Mouse (Mus musculus) frontal cortex, postnatal 10 days (tissue): ENCODE results near the gene Zdhhc21.

Experiments
- DNase-seq, 2 experiments: peaks; one replicate each; pipeline ENCODE4 v3.0.0; 2022; ENCODE audit warnings: low spot score in 2 of 2, mixed read lengths in 1 of 2

Zdhhc21 gene

GRCm38 (mm10) chr4:82765513-82766216, 94.1 kb downstream of the Zdhhc21 start:
- no peak for DNase-seq

GRCm38 (mm10) chr4:82763586-82763985, 96.2 kb downstream of the Zdhhc21 start:
- no peak for DNase-seq

GRCm38 (mm10) chr4:82762430-82763119, 97.2 kb downstream of the Zdhhc21 start:
- DNase-seq = no peak

- DNase-seq = no peak
These were observed 103.5 kb downstream of the Zdhhc21 start for GRCm38 (mm10) chr4:82756295-82756626.

GRCm38 (mm10) chr4:82755616-82756294, 104.0 kb downstream of the Zdhhc21 start:
- DNase-seq = no peak
